Mouse (Mus musculus) testis, postnatal 14 days (tissue): Measurements from ENCODE around the gene App.

ENCODE experiments used
- DNase-seq: peaks from one replicate; pipeline ENCODE4 v3.0.0; 2021; ENCODE audit warnings: low spot score

Gene App

DNA sequence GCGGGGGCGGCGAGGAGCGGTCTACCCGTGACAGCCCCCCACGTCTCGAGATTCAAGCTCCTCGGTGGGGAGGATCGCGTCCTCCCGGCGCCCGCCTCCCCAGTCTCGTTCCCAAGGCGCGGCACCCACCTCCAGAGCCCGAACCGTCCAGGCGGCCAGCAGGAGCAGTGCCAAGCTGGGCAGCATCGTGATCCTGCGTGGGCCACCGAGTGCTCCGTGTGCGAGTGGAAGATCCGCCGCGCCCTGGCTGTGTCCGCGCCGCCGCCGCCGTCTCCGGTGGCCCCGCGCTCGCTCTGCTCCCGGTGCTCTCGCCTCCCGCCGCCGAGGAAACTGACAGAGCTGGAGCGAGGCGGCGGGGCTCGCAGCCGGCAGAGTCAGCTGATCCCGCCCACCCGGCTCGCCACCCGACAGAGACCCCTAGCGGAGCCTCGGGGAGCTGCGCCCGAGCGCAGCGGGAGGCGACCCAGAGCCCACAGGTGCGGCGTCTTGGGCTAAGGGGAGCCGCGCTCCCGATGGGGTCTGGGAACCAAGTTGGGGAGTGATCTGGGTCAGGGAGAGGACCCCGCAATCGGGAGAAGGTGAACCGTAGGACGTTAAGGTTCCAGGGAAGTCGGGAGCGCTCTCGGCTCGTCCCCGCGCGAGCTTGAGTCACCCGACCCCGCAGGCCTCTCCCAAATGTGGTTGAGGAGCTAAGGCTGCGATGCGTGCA, at the start of gene App:
TSS of gene App (minus strand) at position 394 of the 709 bp plus-strand sequence.
- peak; percentile 86 for DNase-seq

DNA sequence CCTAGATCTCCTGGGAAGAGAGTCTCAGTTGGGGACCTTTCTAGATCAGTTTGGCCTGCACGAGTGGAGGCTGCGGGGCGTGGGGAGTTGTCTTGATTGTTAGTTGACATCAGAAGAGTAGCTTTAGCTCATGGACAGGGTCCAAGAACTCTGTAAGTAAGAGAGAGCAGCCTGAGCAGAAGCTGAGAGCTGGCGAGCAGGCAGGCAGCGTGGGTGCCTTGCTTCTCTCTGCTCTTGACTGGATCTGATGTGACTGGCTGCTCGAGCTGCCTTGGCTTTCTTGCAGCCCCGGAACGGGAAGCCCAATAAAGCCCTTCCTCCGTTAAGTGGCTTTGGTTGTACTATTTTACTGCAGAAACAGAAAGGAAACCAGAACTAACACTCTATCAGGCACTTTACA, 42.3 kb upstream of the App start:
- no peak for DNase-seq

DNA sequence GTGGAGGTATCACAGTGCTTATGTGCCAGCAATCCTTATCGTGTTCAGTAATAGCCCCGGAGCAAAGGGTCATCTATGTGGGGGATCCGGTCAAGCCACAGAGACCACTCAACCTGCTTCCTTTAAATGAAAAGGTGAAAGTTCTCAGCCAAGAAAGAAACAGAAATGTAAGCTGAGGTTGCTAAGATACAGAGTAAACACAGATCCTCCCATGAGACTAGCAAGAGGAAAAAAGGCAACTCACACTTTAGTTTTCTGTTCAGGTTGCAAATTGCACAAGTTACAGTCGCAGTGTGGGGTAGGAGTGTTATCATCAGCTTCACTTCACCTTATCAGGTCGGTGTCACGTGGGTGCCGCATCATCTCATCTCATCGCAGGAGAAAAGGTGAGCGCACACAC, 41.6 kb upstream of the App start:
- no peak for DNase-seq

DNA sequence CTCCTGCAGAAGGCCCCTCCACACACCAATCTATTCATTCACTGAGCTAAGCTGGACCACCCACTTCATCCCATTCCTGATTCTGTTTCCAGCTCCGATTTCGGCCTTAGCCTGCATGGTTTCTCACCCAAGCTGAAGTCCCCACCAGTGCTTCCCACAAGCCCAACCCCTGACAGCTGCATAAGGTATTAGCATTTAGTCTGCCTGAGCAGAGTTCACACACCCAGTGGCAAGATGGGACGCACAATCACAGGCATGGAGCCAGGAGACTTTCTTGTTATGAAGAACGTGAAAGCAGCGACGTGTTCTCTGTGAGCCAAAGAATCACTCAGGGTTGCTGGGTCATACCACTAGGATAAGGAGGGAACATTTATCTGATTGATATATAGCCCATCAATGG, 22.1 kb upstream of the App start:
- no peak for DNase-seq

DNA sequence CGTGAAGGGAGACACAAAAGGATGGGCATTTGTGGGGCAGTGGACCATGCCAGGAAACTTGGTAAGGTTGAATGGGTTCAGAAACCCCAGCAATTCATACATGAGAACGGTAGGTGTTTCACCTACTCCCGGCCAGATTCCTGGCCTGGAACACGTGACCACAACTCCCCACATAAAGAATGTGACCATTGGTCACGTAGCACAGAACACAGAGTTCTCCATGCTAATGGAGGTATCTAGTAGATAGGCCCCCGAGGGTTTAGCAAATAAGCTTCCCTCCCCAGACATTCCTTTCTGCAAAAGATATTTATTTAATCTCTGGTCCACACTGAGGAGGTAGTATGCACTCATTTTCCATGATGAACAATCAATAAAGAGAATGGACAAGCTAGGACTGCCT, 21.6 kb upstream of the App start:
- no peak for DNase-seq

DNA sequence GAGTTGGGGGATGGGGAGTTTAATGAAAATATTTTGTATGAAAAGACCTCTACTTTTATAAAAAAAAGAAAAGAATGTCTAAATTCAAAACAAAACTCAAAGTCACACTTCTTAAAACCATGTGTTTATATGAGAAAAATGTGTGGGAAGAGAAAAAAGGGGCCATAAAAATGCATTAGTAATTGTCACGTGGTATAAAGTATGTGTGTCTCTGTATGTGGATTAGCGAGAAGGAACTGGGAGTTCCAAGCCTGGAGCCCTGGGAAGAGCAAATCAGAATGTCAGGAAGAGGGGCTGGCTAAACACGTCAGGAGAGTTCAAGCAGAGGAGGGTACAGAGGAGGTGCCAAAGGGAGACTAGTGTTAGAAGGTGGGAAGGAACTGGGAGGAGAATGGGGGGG, 7.9 kb upstream of the App start:
- DNase-seq: no peak

DNA sequence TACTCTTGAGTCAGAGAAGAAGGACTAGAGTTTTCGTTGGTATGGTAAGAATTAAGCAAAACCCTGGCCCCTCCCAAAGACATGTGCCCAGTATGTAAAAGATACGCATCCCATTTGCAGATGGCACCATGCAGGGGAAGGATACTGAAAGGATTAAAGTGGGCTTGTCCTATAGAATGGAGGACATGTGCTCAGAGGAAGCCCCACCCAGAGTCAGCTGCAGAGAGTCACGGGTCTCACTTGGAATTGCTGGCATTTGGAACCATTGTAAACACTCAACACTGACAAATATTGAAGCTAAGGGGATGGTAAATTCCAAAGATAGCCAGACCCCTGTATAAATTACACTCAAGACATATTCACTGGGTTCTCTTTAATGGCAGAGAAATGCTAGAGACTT, 7.1 kb upstream of the App start:
- no peak for DNase-seq

DNA sequence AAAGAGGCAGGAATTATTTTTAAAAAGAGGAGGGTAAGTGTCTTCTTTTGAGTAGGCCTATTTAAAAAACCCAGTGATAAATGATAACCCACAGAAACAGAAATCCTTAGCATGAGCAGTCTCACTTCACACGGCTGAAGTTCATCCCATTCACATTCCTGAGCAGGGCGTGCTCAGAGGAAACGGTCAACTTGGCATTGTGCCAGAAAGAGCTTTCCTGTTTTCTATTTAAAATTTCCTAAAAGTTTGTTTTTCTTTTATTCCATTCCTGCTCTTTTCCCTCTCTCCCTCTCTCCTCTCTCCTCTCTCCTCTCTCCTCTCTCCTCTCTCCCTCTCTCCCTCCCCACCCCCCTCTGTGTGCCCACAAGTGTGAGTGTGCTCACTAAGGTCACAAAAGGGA, 3.1 kb upstream of the App start:
- DNase-seq: no peak

DNA sequence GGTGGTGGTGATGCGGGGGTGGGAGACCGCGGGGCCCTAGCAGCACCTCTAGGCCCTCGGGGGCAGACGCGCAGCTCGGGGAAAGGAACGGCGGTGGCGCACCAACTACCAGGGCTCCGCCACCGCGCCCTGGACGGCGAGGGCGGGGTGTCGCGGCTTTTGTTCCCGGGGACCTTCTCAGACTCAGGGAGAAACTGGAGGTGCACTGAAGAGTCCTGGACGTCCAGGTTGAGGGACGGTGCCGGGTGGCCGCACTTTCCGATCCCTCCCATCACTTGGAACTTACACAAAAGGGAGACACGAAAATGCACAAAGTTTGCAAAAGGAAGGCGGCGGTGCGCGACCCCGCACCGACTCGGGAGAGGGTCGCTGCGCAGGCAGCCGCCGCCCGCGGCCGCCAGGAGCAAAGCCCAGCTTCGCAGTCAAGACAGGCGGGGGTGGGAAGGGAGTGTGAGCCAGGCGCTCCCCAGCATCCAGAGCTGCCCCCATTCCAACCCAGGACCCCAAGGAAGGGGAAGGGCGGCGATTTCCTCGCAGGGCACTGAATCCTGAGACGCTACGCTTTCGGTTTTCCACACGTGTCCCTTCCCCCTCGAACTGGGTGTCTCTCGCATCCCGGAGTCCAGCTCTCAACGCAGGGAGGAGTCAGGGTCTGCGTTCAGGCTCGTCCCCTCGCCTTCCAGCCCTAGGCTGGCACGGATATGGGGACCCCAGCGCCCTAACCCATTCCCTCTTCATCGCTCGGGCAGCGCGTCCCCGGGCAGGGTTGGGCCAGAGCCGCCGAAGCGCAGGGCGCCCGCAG, 794 bp downstream of the App start:
- DNase-seq: peak; percentile 41

DNA sequence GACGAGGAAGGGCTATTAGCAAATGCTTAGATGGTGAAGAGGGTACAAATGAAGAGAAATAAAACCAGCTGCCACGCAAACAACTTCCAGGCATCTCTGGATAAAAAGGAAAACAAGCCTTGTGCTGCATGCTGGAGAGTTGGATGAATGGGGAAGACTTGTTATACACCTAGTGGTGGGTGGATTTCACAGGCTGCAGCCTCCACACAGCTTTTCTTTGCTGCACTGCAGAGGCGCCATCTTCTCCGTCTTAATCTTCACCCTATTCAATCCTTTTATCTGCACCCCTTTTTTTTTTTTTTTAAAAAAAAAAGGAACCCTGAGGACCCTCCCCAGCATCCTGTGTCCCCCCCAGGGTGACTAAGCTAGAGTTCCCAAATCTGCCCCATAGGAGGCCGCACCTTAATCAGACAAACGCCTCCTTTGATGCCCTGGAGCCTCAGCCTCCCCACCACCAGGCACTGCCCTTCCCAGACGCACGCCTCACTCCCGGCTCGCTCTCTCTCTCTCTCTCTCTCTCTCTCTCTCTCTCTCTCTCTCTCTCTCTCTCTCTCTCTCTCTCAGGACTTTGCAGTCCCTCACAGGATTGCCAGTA, 1.5 kb downstream of the App start:
- DNase-seq: peak; percentile 39

DNA sequence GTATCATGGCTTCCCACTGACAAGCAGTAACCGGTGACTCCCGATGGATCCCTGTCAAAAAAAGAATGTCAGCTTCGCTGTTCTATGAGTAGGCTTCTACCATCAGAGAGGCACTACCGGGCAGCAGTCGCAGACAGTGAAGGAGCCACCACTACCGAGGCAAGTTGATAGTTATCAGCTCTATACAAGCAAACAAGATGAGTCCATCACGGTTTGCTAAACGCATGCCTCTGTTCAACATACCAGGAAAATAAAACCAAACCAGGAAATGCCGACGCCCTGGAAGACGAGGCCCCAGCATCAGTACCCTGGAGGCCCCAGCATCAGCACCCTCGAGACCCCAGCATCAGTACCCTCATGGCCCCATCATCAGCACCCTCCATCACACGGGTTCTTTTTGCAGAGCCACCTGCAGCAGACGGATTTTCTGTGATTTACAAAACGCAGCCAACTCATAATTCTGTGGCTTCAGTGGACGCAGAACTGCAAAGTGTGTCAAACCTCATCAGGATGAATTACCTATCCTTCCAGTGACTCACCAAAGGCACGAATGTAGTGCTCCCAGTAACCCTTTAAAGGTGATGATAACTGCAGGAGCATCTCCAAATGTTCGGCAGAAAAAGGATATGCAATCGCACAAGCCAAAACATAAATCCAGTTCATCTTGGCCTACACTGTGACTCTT, 2.6 kb downstream of the App start:
- no peak for DNase-seq

DNA sequence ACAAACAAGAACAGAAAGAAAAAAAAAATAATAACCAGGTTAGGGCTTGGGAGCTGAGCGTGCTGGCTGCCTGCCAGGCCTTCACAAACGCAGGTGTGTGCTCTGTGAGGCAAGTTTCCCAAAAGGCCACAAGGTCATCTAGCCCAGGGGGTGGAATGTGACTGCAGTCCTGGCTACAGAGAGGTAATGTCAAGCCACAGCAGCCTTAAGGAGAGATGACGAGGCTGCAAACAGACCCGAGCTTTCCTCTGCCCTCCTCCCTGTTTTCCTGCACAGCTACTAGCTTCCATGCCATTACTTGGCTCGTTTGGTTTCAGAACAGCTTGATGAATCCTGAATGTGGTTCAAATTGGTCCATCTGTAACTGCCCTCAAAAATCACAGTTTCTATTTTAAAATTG, 4.7 kb downstream of the App start:
- DNase-seq: no peak

DNA sequence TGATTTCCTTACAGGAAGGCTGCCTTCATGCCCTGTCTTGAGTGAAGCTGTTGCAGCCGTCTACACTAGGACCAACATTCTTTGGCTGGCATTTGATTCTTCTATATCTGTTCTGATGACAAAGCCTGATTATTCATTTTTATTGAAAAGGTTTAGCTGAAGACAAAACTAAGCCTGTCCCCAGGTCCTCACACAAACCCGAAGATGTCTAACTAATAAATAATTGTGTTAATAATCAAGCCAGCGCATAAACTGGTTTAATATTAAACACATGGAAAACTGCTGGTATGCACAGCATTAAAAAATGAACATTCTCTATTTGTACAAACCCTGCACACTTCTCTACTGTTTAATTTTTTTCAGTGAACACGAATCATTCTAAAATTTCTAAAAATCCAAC, 7.4 kb downstream of the App start:
- no peak for DNase-seq

DNA sequence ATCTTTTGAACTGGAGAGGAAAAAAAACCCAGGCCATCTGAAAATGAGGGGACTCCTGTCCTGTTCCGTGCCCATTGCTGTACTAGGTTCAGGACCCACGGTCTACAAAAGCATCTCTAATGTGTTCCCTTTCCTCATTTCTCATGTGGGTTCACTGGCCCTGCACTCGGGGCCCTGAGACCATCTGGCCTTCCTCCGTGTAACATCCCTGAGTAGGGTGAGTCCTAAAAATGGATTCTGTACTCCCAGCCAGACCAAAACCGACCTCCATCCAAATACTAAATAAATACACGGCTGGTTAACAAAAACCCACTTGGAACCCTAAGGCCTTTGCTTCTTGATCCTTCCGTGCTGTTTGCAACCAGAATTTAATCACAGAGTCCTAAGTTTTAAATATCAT, 7.9 kb downstream of the App start:
- no peak for DNase-seq

DNA sequence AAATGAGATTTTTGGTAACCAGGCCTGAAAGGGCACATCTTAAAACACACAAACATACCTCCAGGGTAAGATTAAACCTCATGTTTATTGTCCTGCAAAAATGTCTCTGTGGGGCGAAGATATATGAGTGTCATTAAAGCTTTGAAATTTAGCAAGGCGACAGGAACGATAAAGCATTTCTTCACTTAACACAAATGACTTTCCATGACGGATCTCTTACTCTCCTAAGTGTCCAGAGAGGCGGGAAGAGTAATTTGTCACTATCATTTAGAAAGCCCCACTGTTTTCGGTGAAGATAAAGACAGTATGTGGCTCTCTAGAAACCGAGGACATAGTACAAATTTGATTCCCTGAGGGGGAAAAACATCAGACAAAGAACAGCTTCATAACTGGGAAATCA, 8.4 kb downstream of the App start:
- no peak for DNase-seq

DNA sequence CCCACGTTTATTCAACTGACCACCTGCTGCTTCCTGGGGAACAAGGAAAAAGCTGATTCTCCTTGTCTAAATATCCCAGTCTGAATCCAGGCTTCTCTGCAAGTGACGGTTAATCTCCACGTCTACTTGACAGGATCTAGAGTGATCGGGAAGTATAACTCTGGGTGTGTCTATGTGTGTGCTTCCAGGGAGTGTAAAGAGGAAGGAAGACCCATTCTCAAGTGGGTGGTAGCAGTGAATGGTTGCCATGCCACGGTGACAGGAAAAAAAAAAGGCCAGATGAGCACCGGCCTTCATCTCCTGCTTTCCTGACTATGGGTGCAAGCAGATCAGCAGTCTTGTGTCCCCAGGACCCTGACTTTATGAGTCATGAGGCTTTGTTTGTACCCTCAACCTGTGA, 10.8 kb downstream of the App start:
- DNase-seq: no peak

DNA sequence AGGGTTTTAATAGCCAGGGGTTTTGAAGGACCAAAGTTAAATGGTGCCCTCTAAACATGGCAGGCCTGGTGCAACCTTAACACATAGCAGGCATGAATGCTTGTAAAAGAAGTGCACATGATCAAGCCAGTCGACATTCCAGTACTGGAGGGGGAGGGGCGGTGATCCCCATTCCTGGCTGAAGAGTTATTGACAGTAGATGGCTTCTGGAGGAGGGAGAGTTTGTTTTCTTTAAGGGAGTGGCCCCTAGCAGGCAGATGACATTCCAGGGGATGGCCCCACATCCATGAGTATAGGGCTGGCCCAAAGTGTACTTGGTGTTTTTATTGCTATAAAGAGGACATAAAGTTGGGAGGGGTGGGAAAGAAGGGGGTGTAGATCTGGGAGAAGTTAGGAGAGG, 13.4 kb downstream of the App start:
- no peak for DNase-seq

DNA sequence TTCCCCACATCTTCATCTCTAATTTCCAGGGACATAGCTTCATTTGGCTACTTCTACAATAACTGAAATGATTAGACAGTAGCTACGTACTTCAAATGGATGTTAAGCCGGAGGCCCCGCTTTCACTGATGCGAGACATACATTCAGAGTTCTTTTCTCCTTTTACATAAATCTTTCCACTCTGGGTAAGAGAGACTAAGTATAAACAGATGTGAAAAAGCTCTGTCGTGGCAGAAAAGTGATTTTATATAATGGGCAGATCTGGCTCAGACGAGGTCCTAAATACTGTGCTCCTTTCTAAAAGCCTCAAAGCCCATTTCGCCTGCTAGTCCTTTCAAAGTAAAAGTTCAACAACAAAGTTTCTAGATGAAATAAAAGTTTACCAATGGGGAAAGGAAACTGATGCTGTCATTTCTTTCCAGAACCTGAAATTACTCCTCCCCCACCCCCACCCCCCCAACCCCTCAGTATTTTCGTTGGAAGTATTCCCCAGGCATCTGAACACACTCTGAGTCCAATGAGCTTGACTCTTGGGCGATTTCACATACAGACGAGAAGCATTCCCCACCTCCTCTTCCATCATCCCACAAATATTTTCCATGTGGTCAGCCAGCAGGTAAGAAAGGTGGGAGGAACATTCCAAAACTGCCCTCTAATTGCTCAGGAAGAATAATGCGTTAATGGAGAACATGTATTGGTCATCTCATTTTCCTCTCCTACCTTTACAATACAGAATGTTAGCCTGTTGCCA, 15.6 kb downstream of the App start:
- no peak for DNase-seq

DNA sequence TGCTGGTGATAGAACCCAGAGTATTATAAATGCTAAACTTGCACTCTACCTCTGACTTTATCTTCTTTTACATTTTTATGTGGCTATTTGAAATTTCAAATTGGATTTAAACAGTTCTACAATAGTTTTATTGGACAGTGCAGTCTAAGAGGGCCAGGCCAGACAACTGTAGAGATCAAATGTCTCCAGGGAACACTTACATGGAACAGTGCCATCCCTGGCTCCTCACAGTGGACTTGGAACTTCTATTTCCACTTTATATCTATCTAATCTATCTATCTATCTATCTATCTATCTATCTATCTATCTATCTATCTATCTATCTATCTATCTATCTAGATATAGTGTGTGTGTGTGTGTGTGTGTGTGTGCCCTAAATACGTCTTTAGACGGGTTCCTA, 16.4 kb downstream of the App start:
- no peak for DNase-seq

DNA sequence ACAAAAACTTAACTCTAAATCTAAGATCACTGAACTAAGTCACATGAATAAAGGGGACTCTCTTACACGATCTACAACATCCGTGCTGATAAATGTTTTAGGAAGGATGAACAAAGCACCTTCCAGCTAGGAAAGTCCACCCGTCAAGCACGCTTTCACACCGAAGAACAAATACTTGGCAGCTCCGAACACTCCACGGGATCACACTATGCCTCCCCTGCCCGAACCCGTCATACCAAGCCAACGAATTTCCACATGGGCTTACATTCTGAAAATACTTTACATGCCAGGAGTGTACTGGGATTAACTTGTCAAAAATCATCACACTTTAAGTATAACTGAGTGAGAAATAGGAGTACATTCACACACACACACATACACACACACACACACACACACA, 17.7 kb downstream of the App start:
- DNase-seq: no peak

DNA sequence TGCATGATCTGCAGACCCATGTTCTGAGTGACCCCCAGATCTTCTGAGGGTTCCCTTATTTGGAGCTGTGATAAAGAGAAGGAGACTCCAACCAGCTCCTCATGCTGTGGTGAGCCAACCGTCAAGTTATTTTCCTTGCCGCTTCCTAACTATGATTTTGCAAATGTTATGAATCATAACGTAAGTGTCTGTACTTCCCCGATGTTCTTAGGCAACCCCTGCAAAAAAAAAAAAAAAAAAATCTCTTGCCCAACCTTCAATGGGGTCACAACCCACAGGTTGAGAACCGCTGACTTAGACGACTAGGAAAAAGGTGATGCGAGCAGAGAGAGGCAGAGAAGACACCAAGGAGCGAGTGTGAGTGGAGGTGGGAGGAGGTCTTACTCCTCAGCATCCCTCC, 21.1 kb downstream of the App start:
- no peak for DNase-seq

DNA sequence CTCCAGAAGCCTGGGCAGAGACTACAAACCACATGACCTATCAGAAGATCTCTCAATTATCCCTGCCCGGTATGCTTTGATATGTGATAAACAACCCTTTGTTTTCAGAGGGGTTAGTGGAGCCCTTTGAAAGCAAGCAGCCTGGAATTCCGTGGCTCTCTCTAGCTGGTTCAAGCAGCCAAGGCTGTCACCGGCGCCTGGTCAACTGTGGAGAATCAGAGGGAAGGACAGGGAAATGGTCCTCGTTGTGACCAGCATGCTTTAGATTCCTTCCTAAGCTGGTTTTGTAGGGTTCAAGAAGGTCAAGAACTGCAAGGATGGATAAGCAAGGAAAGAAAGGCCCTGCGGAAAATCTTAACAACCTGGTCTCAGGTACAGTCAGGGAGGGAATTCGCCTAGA, 21.9 kb downstream of the App start:
- DNase-seq: no peak
